Mouse (Mus musculus): ENCODE measurements around the gene Rrm1. TPM values are rescaled to one million over a fixed set of nuclear protein-coding genes. Genes with fewer than 3 reads are reported as not detected.
A peak's percentile ranks its signal among the peaks of the same experiment; 100 is the strongest.

Gene Rrm1
- polyA plus RNA-seq, 1 experiment from 2014 or later: 79.3 TPM

DNA sequence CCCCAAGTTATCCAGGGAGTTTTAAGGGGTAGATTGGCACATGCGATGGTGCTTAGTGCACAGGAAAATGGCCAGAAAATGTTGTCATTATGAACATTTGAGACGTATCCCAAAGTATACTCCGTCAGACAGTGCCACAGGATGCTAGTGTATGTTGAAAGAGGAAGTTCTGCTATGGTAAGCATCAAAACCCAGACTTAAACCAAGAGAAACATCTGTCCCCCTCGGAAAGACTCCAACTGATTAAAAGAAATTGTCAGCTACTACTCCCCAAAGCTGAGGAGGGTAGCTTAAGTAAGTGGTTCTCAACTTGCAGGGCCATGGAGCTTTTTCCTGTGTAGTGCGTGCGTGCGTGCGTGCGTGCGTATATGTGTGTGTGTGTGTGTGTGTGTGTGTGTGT, 70.4 kb downstream of the Rrm1 start:
- Histone ChIP-seq H3K4me3 (replicated peaks; ENCODE audit: low read length) (no peak overlapping the region), H3K4me1 (replicated peaks; ENCODE audit: control insufficient read depth, insufficient read depth, low read length) (peaks cover 14% of the 10 kb centered on the region), H3K27me3 (replicated peaks; ENCODE audit: control insufficient read depth, insufficient read depth, low read length) (peaks cover 3% of the 10 kb centered on the region; the same call in 1 of the 2 replicates), H3K27ac (ENCODE audit: low read length) (no peak overlapping the region), H3K9ac (replicated peaks; ENCODE audit: low read depth, low read length) (no peak overlapping the region), H3K36me3 (ENCODE audit: control insufficient read depth, insufficient read depth) (no peaks in the 10 kb centered on the region), H3K9me3 (ENCODE audit: control insufficient read depth, low read length) (no peaks in the 10 kb centered on the region), H3K4me2 (ENCODE audit: low read length) (no peak overlapping the region)
- ATAC-seq: no peak
- WGBS: 92% methylated on average over 10 of the region's 10 CpGs

DNA sequence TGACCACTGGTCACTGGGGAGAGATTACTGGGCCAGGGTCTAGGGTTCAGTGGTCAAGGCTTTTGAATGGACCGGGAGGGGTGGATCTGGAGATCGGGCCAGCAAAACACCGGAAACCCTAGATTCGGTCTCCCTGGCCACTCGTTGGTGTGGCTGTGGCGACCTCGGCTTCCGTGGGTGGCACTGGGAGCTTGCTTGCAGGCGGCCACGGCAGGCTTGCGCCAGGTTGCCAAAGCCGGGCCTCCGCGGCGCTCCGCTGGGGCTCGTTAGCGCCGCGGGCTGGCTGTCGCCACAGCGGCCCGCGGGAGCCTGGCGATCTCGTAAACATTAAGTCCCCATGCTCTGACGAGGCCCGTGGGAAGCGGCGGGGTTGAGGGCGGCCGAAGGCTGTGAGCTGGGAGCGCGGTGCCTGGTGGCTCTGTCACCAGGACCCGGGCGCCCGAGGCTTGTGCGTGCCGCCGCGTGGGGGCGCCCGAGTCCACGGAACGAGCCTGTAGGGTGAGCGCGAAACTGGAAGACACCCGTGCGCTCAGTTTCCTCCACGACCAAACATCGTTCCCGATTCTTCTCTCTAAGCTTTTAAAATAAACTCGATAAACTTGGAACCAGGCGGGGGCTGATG, 71.4 kb downstream of the Rrm1 start:
- WGBS: under 1% methylated on average over 54 of the region's 54 CpGs

DNA sequence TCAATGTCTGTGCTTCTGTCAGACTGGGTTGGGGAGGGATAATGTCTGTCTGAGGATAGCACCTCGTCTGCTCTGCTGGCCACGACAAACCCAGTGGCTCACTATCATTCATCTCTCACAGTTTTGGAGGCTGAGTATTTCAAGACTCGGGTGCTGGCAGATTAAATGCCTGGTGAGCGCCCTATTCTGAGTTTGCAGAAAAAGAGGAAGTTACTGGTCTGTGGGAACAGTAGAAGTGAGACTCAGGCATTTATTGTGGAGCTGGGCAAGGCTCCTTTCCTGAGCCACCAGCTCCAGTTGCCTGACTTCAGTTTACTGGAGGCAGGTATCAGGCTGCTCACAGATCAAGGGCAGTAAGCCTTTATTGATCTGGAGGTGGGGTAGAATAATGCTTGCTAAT, 72.6 kb downstream of the Rrm1 start:
- Histone ChIP-seq H3K9me3 (ENCODE audit: control insufficient read depth, low read length) (no peaks in the 10 kb centered on the region), H3K9ac (replicated peaks; ENCODE audit: low read depth, low read length) (no peak overlapping the region), H3K36me3 (ENCODE audit: control insufficient read depth, insufficient read depth) (no peaks in the 10 kb centered on the region), H3K4me3 (replicated peaks; ENCODE audit: low read length) (no peak overlapping the region), H3K4me1 (replicated peaks; ENCODE audit: control insufficient read depth, insufficient read depth, low read length) (peaks cover 16% of the 10 kb centered on the region), H3K27ac (ENCODE audit: low read length) (no peak overlapping the region), H3K4me2 (ENCODE audit: low read length) (no peak overlapping the region), H3K27me3 (replicated peaks; ENCODE audit: control insufficient read depth, insufficient read depth, low read length) (peaks cover 3% of the 10 kb centered on the region; the same call in 1 of the 2 replicates)
- WGBS: 79% methylated on average over 4 of the region's 4 CpGs
- no peak for ATAC-seq

More for the DNA sequence above, 71.4 kb downstream of the Rrm1 start:
- H3K4me2 ChIP-seq (ENCODE audit: low read length): peak overlapping the region; percentile 88
- H3K36me3 ChIP-seq (ENCODE audit: control insufficient read depth, insufficient read depth): no peaks in the 10 kb centered on the region
- H3K9ac ChIP-seq (replicated peaks; ENCODE audit: low read depth, low read length): peak overlapping the region; percentile 76
- peak; percentile 96 for ATAC-seq
- peak overlapping the region; percentile 57 for H3K4me3 ChIP-seq (replicated peaks; ENCODE audit: low read length)
- H3K4me1 ChIP-seq (replicated peaks; ENCODE audit: control insufficient read depth, insufficient read depth, low read length): peaks cover 16% of the 10 kb centered on the region
- no peaks in the 10 kb centered on the region for H3K9me3 ChIP-seq (ENCODE audit: control insufficient read depth, low read length)
- H3K27me3 ChIP-seq (replicated peaks; ENCODE audit: control insufficient read depth, insufficient read depth, low read length): peaks cover 3% of the 10 kb centered on the region; the same call in 1 of the 2 replicates
- no peak overlapping the region for H3K27ac ChIP-seq (ENCODE audit: low read length)

DNA sequence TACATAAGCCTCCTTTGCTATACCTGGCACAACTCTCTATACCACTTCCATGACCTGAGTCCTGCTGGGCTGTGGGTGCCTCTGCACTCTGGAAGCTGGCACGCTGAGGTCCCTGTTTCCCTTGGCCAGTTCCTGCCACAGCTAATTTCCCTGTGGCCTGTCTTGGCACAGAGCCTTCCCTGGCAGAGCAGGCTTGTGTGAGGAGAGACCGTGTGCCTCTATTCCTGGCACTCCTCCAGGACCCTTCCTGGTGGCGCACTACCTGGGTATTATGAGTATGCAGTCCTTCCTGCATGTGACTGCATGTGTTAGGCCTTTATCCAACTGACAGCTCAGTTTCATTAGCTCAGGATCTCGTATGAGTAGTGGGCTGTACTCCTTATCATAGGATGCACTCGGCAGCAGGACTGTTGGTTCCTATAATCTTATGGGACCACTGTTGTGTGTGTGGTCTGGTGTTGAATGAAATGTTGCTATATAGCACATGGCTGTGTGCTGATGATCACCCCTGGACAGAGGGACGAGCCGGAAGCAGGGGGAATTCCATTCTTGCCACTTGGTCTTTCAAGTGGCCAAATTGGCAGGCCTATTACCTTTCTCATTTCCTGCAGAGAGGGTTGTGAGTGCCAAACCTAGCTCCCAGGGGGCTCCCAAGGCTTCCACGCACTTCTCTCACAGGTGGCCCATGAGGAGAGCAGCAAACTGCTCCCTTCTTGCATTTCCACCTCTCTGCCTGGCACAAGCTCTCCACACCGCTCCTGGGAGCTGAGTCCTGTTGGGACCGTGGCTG, 75.0 kb downstream of the Rrm1 start:
- H3K4me1 ChIP-seq (replicated peaks; ENCODE audit: control insufficient read depth, insufficient read depth, low read length): peaks cover 16% of the 10 kb centered on the region
- no peaks in the 10 kb centered on the region for H3K36me3 ChIP-seq (ENCODE audit: control insufficient read depth, insufficient read depth)
- H3K9me3 ChIP-seq (ENCODE audit: control insufficient read depth, low read length): no peaks in the 10 kb centered on the region
- WGBS: 40% methylated on average over 10 of the region's 10 CpGs
- H3K9ac ChIP-seq (replicated peaks; ENCODE audit: low read depth, low read length): no peak overlapping the region
- peaks cover 3% of the 10 kb centered on the region; the same call in 1 of the 2 replicates for H3K27me3 ChIP-seq (replicated peaks; ENCODE audit: control insufficient read depth, insufficient read depth, low read length)
- H3K4me3 ChIP-seq (replicated peaks; ENCODE audit: low read length): no peak overlapping the region
- ATAC-seq: 0 out of 2 replicates have a peak, but pooled peaks have one; percentile 3
- H3K4me2 ChIP-seq (ENCODE audit: low read length): no peak overlapping the region
- no peak overlapping the region for H3K27ac ChIP-seq (ENCODE audit: low read length)

DNA sequence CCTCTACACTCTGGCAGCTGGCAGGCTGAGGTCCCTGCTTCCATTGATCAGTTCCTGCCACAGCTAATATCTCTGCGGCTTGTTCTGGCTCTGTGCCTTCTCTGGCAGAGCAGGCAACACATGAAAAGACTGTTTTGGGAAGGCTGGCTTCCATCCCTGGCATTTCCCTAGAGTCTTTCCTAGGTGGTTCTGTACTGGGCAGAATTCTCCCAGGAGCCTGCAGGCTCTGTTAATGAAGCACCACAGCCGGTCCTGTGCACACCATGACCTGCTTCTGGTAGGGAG, 75.5 kb downstream of the Rrm1 start:
- Histone ChIP-seq H3K9me3 (ENCODE audit: control insufficient read depth, low read length) (no peaks in the 10 kb centered on the region), H3K27me3 (replicated peaks; ENCODE audit: control insufficient read depth, insufficient read depth, low read length) (no peaks in the 10 kb centered on the region; the same call in 1 of the 2 replicates), H3K4me1 (replicated peaks; ENCODE audit: control insufficient read depth, insufficient read depth, low read length) (peaks cover 16% of the 10 kb centered on the region), H3K36me3 (ENCODE audit: control insufficient read depth, insufficient read depth) (no peaks in the 10 kb centered on the region), H3K4me2 (ENCODE audit: low read length) (no peak overlapping the region), H3K27ac (ENCODE audit: low read length) (no peak overlapping the region), H3K9ac (replicated peaks; ENCODE audit: low read depth, low read length) (no peak overlapping the region), H3K4me3 (replicated peaks; ENCODE audit: low read length) (no peak overlapping the region)
- 36% methylated on average over 2 of the region's 2 CpGs for WGBS
- ATAC-seq: peak; percentile 34; the same call in 1 of the 2 replicates

Other genes starting within 250 kb of the Rrm1 start
- 25.7 and 27.6 TPM in 2 replicates for gene Nup98, start 231.5 kb upstream of the Rrm1 start, polyA plus RNA-seq (2015; fragmentation: Nextera tagmentation; extraction: Ambion mirVana)
- gene Pgap2, start 231.5 kb upstream of the Rrm1 start, polyA plus RNA-seq (2015; fragmentation: Nextera tagmentation; extraction: Ambion mirVana): 51.7 and 55.8 TPM in 2 replicates
- gene Rhog, start 185.6 kb upstream of the Rrm1 start, polyA plus RNA-seq (2015; fragmentation: Nextera tagmentation; extraction: Ambion mirVana): 15.4 and 19.5 TPM in 2 replicates
- gene Stim1, start 173.9 kb upstream of the Rrm1 start, polyA plus RNA-seq (2015; fragmentation: Nextera tagmentation; extraction: Ambion mirVana): 10.3 and 12.1 TPM in 2 replicates
- 0.43 and 0.66 TPM in 2 replicates for gene Olfr543, start 40.0 kb downstream of the Rrm1 start, polyA plus RNA-seq (2015; fragmentation: Nextera tagmentation; extraction: Ambion mirVana)
- 0.10 TPM in 2 replicates for gene Olfr544, start 46.6 kb downstream of the Rrm1 start, polyA plus RNA-seq (2015; fragmentation: Nextera tagmentation; extraction: Ambion mirVana)
- gene Olfr545, start 57.9 kb downstream of the Rrm1 start, polyA plus RNA-seq (2015; fragmentation: Nextera tagmentation; extraction: Ambion mirVana): 0.17 TPM in 1 of 2 replicates, not detected in the other
- gene Olfr547, start 93.1 kb downstream of the Rrm1 start, polyA plus RNA-seq (2015; fragmentation: Nextera tagmentation; extraction: Ambion mirVana): not detected in 2 replicates
- gene Olfr548-ps1, start 99.2 kb downstream of the Rrm1 start, polyA plus RNA-seq (2015; fragmentation: Nextera tagmentation; extraction: Ambion mirVana): not detected in 2 replicates
- not detected in 2 replicates for gene Olfr549, start 108.2 kb downstream of the Rrm1 start, polyA plus RNA-seq (2015; fragmentation: Nextera tagmentation; extraction: Ambion mirVana)
- gene Trim21, start 123.8 kb downstream of the Rrm1 start, polyA plus RNA-seq (2015; fragmentation: Nextera tagmentation; extraction: Ambion mirVana): 0.41 TPM in 1 of 2 replicates, not detected in the other
- gene Olfr550, start 129.7 kb downstream of the Rrm1 start, polyA plus RNA-seq (2015; fragmentation: Nextera tagmentation; extraction: Ambion mirVana): not detected in 2 replicates
- not detected in 2 replicates for gene Olfr551, start 150.2 kb downstream of the Rrm1 start, polyA plus RNA-seq (2015; fragmentation: Nextera tagmentation; extraction: Ambion mirVana)
- gene Olfr552, start 156.1 kb downstream of the Rrm1 start, polyA plus RNA-seq (2015; fragmentation: Nextera tagmentation; extraction: Ambion mirVana): not detected in 2 replicates
- not detected in 2 replicates for gene Olfr553, start 176.5 kb downstream of the Rrm1 start, polyA plus RNA-seq (2015; fragmentation: Nextera tagmentation; extraction: Ambion mirVana)
- gene Olfr554, start 196.7 kb downstream of the Rrm1 start, polyA plus RNA-seq (2015; fragmentation: Nextera tagmentation; extraction: Ambion mirVana): not detected in 2 replicates
- not detected in 2 replicates for gene Olfr555, start 217.1 kb downstream of the Rrm1 start, polyA plus RNA-seq (2015; fragmentation: Nextera tagmentation; extraction: Ambion mirVana)
- gene Olfr556, start 223.2 kb downstream of the Rrm1 start, polyA plus RNA-seq (2015; fragmentation: Nextera tagmentation; extraction: Ambion mirVana): not detected in 2 replicates
- 5.6 and 5.8 TPM in 2 replicates for gene Trim68, start 245.6 kb downstream of the Rrm1 start, polyA plus RNA-seq (2015; fragmentation: Nextera tagmentation; extraction: Ambion mirVana)

Data from forebrain, embryonic 16.5 days (tissue).